Mouse (Mus musculus) hindbrain, embryonic 10.5 days (tissue): ENCODE data around the gene Rgs2. TPM values are rescaled to one million over a fixed set of nuclear protein-coding genes. Genes with fewer than 3 reads are reported as not detected.

Experiments used
- DNase-seq: peaks from one replicate; pipeline ENCODE4 v3.0.0-alpha.2; 2017; ENCODE audit warnings: low spot score
- H3K27ac ChIP-seq: fragments of 300-500 bp; sonication (generic); 2 replicates; pipeline ENCODE4 v1.5.1; 2016; ENCODE audit warnings: mild to moderate bottlenecking, moderate library complexity
- H3K27me3 ChIP-seq: fragments of 300-500 bp; sonication (generic); 2 replicates; pipeline ENCODE4 v1.6.1; 2016; ENCODE audit warnings: mild to moderate bottlenecking; ENCODE audit not compliant: poor library complexity, insufficient read depth, severe bottlenecking
- H3K36me3 ChIP-seq: fragments of 300-500 bp; sonication (generic); 2 replicates; pipeline ENCODE4 v1.6.1; 2016; ENCODE audit warnings: mild to moderate bottlenecking, moderate library complexity
- H3K4me1 ChIP-seq: fragments of 300-500 bp; sonication (generic); replicated peaks from 2 replicates; pipeline ENCODE4 v1.6.1; 2016; ENCODE audit warnings: mild to moderate bottlenecking
- H3K4me3 ChIP-seq: fragments of 300-500 bp; sonication (generic); 2 replicates; pipeline ENCODE4 v1.5.1; 2016; ENCODE audit warnings: mild to moderate bottlenecking, moderate library complexity
- H3K9me3 ChIP-seq: fragments of 300-500 bp; sonication (generic); 2 replicates; pipeline ENCODE4 v1.6.1; 2016; ENCODE audit warnings: mild to moderate bottlenecking, moderate library complexity
- WGBS: fragments of 180-500 bp; shearing (Covaris S2); methylation state at CpG from one replicate; pipeline ENCODE4 v1.1.7; 2016; 5-methylcytosine and 5-hydroxymethylcytosine counted together
- polyA plus RNA-seq: library from polyadenylated mRNA; unstranded; fragments of >200 nt; fragmentation: Nextera tagmentation; extraction: Ambion mirVana; gene quantifications from 2 replicates; pipeline ENCODE4 v1.2.1, GENCODE M21; 2016

Rgs2 gene
- polyA plus RNA-seq = 44.8 and 50.3 TPM in 2 replicates

- Histone ChIP-seq H3K4me1 (peaks cover 39% of the 10 kb centered on the region), H3K27ac (peak within 1 kb of the TSS; percentile 89), H3K27me3 (no peaks in the 10 kb centered on the region), H3K36me3 (peaks cover 22% of the 10 kb centered on the region), H3K4me3 (peak within 1 kb of the TSS; percentile 57), H3K9me3 (no peaks in the 10 kb centered on the region)
- peak; percentile 96 for DNase-seq
- under 1% methylated on average over 57 of the region's 57 CpGs for WGBS
These were observed at the start of gene Rgs2 for GRCm38 (mm10) chr1:144003904-144004740. TSS of gene Rgs2 (minus strand) at chr1:144004161.

- Histone ChIP-seq H3K4me1 (no peaks in the 10 kb centered on the region), H3K27ac (no peak overlapping the region), H3K27me3 (no peaks in the 10 kb centered on the region), H3K4me3 (no peak overlapping the region), H3K36me3 (no peaks in the 10 kb centered on the region), H3K9me3 (no peaks in the 10 kb centered on the region)
- whole genome bisulfite sequencing = 87% methylated on average over 4 of the region's 4 CpGs
- no peak for DNase-seq
These were observed 49.4 kb upstream of the Rgs2 start for GRCm38 (mm10) chr1:144053401-144053800.

- no peaks in the 10 kb centered on the region for H3K36me3 ChIP-seq
These were observed 37.9 kb upstream of the Rgs2 start for GRCm38 (mm10) chr1:144041826-144042225.

GRCm38 (mm10) chr1:144033498-144033897 is 29.5 kb upstream of the Rgs2 start:
- Histone ChIP-seq H3K9me3 (no peaks in the 10 kb centered on the region), H3K27ac (no peak overlapping the region), H3K4me3 (no peak overlapping the region), H3K36me3 (no peaks in the 10 kb centered on the region), H3K4me1 (no peaks in the 10 kb centered on the region), H3K27me3 (no peaks in the 10 kb centered on the region)
- WGBS = 83% methylated on average over 1 of the region's 1 CpGs
- DNase-seq = no peak

More at GRCm38 (mm10) chr1:144041826-144042225, 37.9 kb upstream of the Rgs2 start:
- DNase-seq = no peak
- WGBS = 90% methylated on average over 2 of the region's 2 CpGs
- H3K9me3 ChIP-seq = no peaks in the 10 kb centered on the region
- H3K4me3 ChIP-seq = no peak overlapping the region
- H3K4me1 ChIP-seq = no peaks in the 10 kb centered on the region
- H3K27ac ChIP-seq = no peak overlapping the region
- no peaks in the 10 kb centered on the region for H3K27me3 ChIP-seq

GRCm38 (mm10) chr1:144030499-144030898 is 26.5 kb upstream of the Rgs2 start:
- H3K27me3 ChIP-seq = no peaks in the 10 kb centered on the region
- no peak overlapping the region for H3K27ac ChIP-seq
- no peaks in the 10 kb centered on the region for H3K36me3 ChIP-seq
- H3K4me1 ChIP-seq = no peaks in the 10 kb centered on the region
- no peak overlapping the region for H3K4me3 ChIP-seq
- WGBS = 67% methylated on average over 6 of the region's 6 CpGs
- DNase-seq = no peak
- no peaks in the 10 kb centered on the region for H3K9me3 ChIP-seq

- DNase-seq = no peak
- Histone ChIP-seq H3K27ac (no peak overlapping the region), H3K9me3 (no peaks in the 10 kb centered on the region), H3K4me1 (no peaks in the 10 kb centered on the region), H3K27me3 (no peaks in the 10 kb centered on the region), H3K36me3 (no peaks in the 10 kb centered on the region), H3K4me3 (no peak overlapping the region)
- 93% methylated on average over 10 of the region's 10 CpGs for WGBS
These were observed 25.7 kb upstream of the Rgs2 start for GRCm38 (mm10) chr1:144029679-144030078.

GRCm38 (mm10) chr1:144018417-144018958 is 14.5 kb upstream of the Rgs2 start:
- H3K9me3 ChIP-seq = no peaks in the 10 kb centered on the region
- H3K27me3 ChIP-seq = no peaks in the 10 kb centered on the region
- DNase-seq = no peak
- H3K4me3 ChIP-seq = no peak overlapping the region
- H3K4me1 ChIP-seq = no peaks in the 10 kb centered on the region
- H3K36me3 ChIP-seq = no peaks in the 10 kb centered on the region
- no peak overlapping the region for H3K27ac ChIP-seq
- 79% methylated on average over 7 of the region's 7 CpGs for WGBS

- no peaks in the 10 kb centered on the region for H3K4me1 ChIP-seq
- no peak for DNase-seq
- no peak overlapping the region for H3K27ac ChIP-seq
- no peaks in the 10 kb centered on the region for H3K27me3 ChIP-seq
- H3K4me3 ChIP-seq = no peak overlapping the region
- no peaks in the 10 kb centered on the region for H3K36me3 ChIP-seq
- H3K9me3 ChIP-seq = no peaks in the 10 kb centered on the region
These were observed 10.0 kb upstream of the Rgs2 start for GRCm38 (mm10) chr1:144013913-144014312.

GRCm38 (mm10) chr1:144007341-144007740 is 3.4 kb upstream of the Rgs2 start:
- 75% methylated on average over 6 of the region's 6 CpGs for WGBS
- no peaks in the 10 kb centered on the region for H3K36me3 ChIP-seq
- no peaks in the 10 kb centered on the region for H3K27me3 ChIP-seq
- DNase-seq = no peak
- no peak overlapping the region for H3K4me3 ChIP-seq
- no peaks in the 10 kb centered on the region for H3K9me3 ChIP-seq
- no peak overlapping the region for H3K27ac ChIP-seq
- peaks cover 25% of the 10 kb centered on the region for H3K4me1 ChIP-seq

GRCm38 (mm10) chr1:144006542-144006941 is 2.6 kb upstream of the Rgs2 start:
- H3K4me1 ChIP-seq = peaks cover 33% of the 10 kb centered on the region
- H3K4me3 ChIP-seq = peak overlapping the region; percentile 30
- DNase-seq = peak; percentile 75
- peaks cover 8% of the 10 kb centered on the region for H3K36me3 ChIP-seq
- H3K27ac ChIP-seq = peak overlapping the region; percentile 75
- no peaks in the 10 kb centered on the region for H3K9me3 ChIP-seq
- 5% methylated on average over 8 of the region's 8 CpGs for WGBS
- H3K27me3 ChIP-seq = no peaks in the 10 kb centered on the region

GRCm38 (mm10) chr1:144005648-144006047 is 1.7 kb upstream of the Rgs2 start:
- Histone ChIP-seq H3K27ac (no peak overlapping the region), H3K27me3 (no peaks in the 10 kb centered on the region), H3K9me3 (no peaks in the 10 kb centered on the region), H3K4me3 (no peak overlapping the region), H3K36me3 (peaks cover 16% of the 10 kb centered on the region), H3K4me1 (peaks cover 39% of the 10 kb centered on the region)
- DNase-seq = no peak

- Histone ChIP-seq H3K4me1 (peaks cover 39% of the 10 kb centered on the region), H3K27me3 (no peaks in the 10 kb centered on the region), H3K9me3 (no peaks in the 10 kb centered on the region), H3K4me3 (peak overlapping the region; percentile 57), H3K27ac (peak overlapping the region; percentile 89), H3K36me3 (peaks cover 22% of the 10 kb centered on the region)
- no peak for DNase-seq
- WGBS = 4% methylated on average over 9 of the region's 9 CpGs
These were observed 780 bp upstream of the Rgs2 start for GRCm38 (mm10) chr1:144004741-144005140.

- H3K9me3 ChIP-seq = no peaks in the 10 kb centered on the region
- H3K36me3 ChIP-seq = peaks cover 22% of the 10 kb centered on the region
- H3K27ac ChIP-seq = peak overlapping the region; percentile 89
- DNase-seq = peak; percentile 29
- H3K4me1 ChIP-seq = peaks cover 39% of the 10 kb centered on the region
- H3K27me3 ChIP-seq = no peaks in the 10 kb centered on the region
- whole genome bisulfite sequencing = 5% methylated on average over 10 of the region's 10 CpGs
- peak overlapping the region; percentile 57 for H3K4me3 ChIP-seq
These were observed 545 bp downstream of the Rgs2 start for GRCm38 (mm10) chr1:144003416-144003815.
